Mouse (Mus musculus) gastrocnemius, adult 8-10 months (tissue): Measurements from ENCODE around the gene Tespa1. TPM values are rescaled to one million over a fixed set of nuclear protein-coding genes. Genes with fewer than 3 reads are reported as not detected.
"Not testable (repeated sequence)": the region's sequence is repeated elsewhere in the genome, so short reads cannot be mapped to it uniquely, and the experiment has no call there.

Source experiments
- DNase-seq, 2 experiments: peaks; one replicate each; pipeline ENCODE4 v3.0.0; 2022; ENCODE audit warnings: low spot score in 2 of 2
- total RNA-seq, 4 experiments: library from RNA; stranded (reverse); gene quantifications; 2 replicates each; pipeline ENCODE4 v1.2.4; 2022

The Tespa1 gene
- total RNA-seq, 4 experiments from 2014 or later: 0.19 to 0.27 (median 0.24) TPM

GRCm38 (mm10) chr10:130344056-130344455 lies 21.4 kb downstream of the Tespa1 start:
- no peak for DNase-seq

- no peak for DNase-seq
Measured at GRCm38 (mm10) chr10:130363438-130364164, 40.9 kb downstream of the Tespa1 start.

GRCm38 (mm10) chr10:130364766-130365165 lies 42.1 kb downstream of the Tespa1 start:
- no peak for DNase-seq

GRCm38 (mm10) chr10:130368384-130368783 lies 45.7 kb downstream of the Tespa1 start:
- DNase-seq: no peak

- no peak for DNase-seq
Measured at GRCm38 (mm10) chr10:130370005-130370682, 47.5 kb downstream of the Tespa1 start.

- DNase-seq: no peak
Measured at GRCm38 (mm10) chr10:130371644-130372043, 49.0 kb downstream of the Tespa1 start.

- DNase-seq: no peak
Measured at GRCm38 (mm10) chr10:130372491-130373173, 50.0 kb downstream of the Tespa1 start.

- no peak for DNase-seq
Measured at GRCm38 (mm10) chr10:130375145-130375544, 52.5 kb downstream of the Tespa1 start.

GRCm38 (mm10) chr10:130394232-130394631 lies 71.6 kb downstream of the Tespa1 start, which contains the start of gene Vmn2r84:
Vmn2r84 (minus strand) TSS chr10:130394332.
- DNase-seq: no peak

- DNase-seq: not testable (repeated sequence)
Measured at GRCm38 (mm10) chr10:130412167-130412698, 89.6 kb downstream of the Tespa1 start.

Other genes starting within 250 kb of the Tespa1 start
- not detected for gene Olfr823, start 207.5 kb upstream of the Tespa1 start, total RNA-seq
- not detected for gene Olfr824, start 192.9 kb upstream of the Tespa1 start, total RNA-seq
- gene Olfr825, start 156.1 kb upstream of the Tespa1 start, total RNA-seq: not detected
- not detected for gene Olfr826, start 138.7 kb upstream of the Tespa1 start, total RNA-seq
- gene Olfr827, start 108.5 kb upstream of the Tespa1 start, total RNA-seq: not detected
- not detected for gene Neurod4, start 42.6 kb upstream of the Tespa1 start, total RNA-seq
- not detected for gene Vmn2r84, start 71.5 kb downstream of the Tespa1 start, total RNA-seq
- not detected for gene Vmn2r85, start 106.8 kb downstream of the Tespa1 start, total RNA-seq
- not detected for gene Vmn2r86, start 133.2 kb downstream of the Tespa1 start, total RNA-seq
- not detected for gene Vmn2r87, start 174.5 kb downstream of the Tespa1 start, total RNA-seq